Mouse (Mus musculus): ENCODE measurements at regions not wholly inside any gene's neighbourhood (a gene's known extent, or its start where the extent isn't known, plus 50 kb on each side); places are given as distances from the start of the nearest gene placed in this dataset.

GRCm38 (mm10) chr3:102574320-102574719, 104.6 kb downstream of the Ngf start:
- DNase-seq (ENCODE audit: inconsistent ontology term): no peak

GRCm38 (mm10) chr3:102576896-102577295, 107.2 kb downstream of the Ngf start:
- peak; percentile 39 for DNase-seq (ENCODE audit: inconsistent ontology term)

GRCm38 (mm10) chr3:102581830-102582229, 112.1 kb downstream of the Ngf start:
- DNase-seq (ENCODE audit: inconsistent ontology term): no peak

GRCm38 (mm10) chr3:102585136-102585535, 115.4 kb downstream of the Ngf start:
- DNase-seq (ENCODE audit: inconsistent ontology term): no peak

- no peak for DNase-seq (ENCODE audit: inconsistent ontology term)
These were observed 116.5 kb downstream of the Ngf start for GRCm38 (mm10) chr3:102586221-102586620.

GRCm38 (mm10) chr3:102592041-102592440, 122.3 kb downstream of the Ngf start:
- DNase-seq (ENCODE audit: inconsistent ontology term): no peak

GRCm38 (mm10) chr3:102596944-102597551, 127.3 kb downstream of the Ngf start:
- no peak for DNase-seq (ENCODE audit: inconsistent ontology term)

- DNase-seq (ENCODE audit: inconsistent ontology term): no peak
These were observed 129.3 kb downstream of the Ngf start for GRCm38 (mm10) chr3:102599061-102599460.

GRCm38 (mm10) chr3:102602766-102603165, 131.6 kb upstream of the Tspan2 start:
- peak; percentile 73 for DNase-seq (ENCODE audit: inconsistent ontology term)

GRCm38 (mm10) chr3:102605284-102605683, 129.0 kb upstream of the Tspan2 start:
- DNase-seq (ENCODE audit: inconsistent ontology term): no peak

GRCm38 (mm10) chr3:102610970-102611369, 123.4 kb upstream of the Tspan2 start:
- peak; percentile 38 for DNase-seq (ENCODE audit: inconsistent ontology term)

GRCm38 (mm10) chr3:102611398-102612366, 122.6 kb upstream of the Tspan2 start:
- DNase-seq (ENCODE audit: inconsistent ontology term): peak; percentile 71

- DNase-seq (ENCODE audit: inconsistent ontology term): no peak
These were observed 114.5 kb upstream of the Tspan2 start for GRCm38 (mm10) chr3:102619666-102620377.

GRCm38 (mm10) chr3:102636076-102636475, 98.3 kb upstream of the Tspan2 start:
- DNase-seq (ENCODE audit: inconsistent ontology term): no peak

GRCm38 (mm10) chr3:102636674-102637073, 97.7 kb upstream of the Tspan2 start:
- DNase-seq (ENCODE audit: inconsistent ontology term): no peak

- no peak for DNase-seq (ENCODE audit: inconsistent ontology term)
These were observed 89.9 kb upstream of the Tspan2 start for GRCm38 (mm10) chr3:102644276-102644940.

- no peak for DNase-seq (ENCODE audit: inconsistent ontology term)
These were observed 85.9 kb upstream of the Tspan2 start for GRCm38 (mm10) chr3:102648450-102648849.

GRCm38 (mm10) chr3:102654962-102655361, 79.4 kb upstream of the Tspan2 start:
- no peak for DNase-seq (ENCODE audit: inconsistent ontology term)

GRCm38 (mm10) chr3:102657116-102657515, 77.2 kb upstream of the Tspan2 start:
- DNase-seq (ENCODE audit: inconsistent ontology term): no peak

- no peak for DNase-seq (ENCODE audit: inconsistent ontology term)
These were observed 76.7 kb upstream of the Tspan2 start for GRCm38 (mm10) chr3:102657531-102658060.

- DNase-seq (ENCODE audit: inconsistent ontology term): no peak
These were observed 75.0 kb upstream of the Tspan2 start for GRCm38 (mm10) chr3:102659352-102659751.
